Comparison of ENCODE assay signal across 21 mouse cellular contexts in genomic region chr1:178848380-178849106, GRCm38 (mm10).
A peak's percentile ranks its signal among the peaks of the same experiment; 100 is the strongest.
DNase-seq lines count a peak whose midpoint lies in the region; ATAC-seq and TF ChIP-seq lines count a peak whose summit lies in the region.
"Had no signal": no experiment of that assay in that cellular context is flagged by ENCODE, and none has a peak within 500 bp of the region (broad histone marks: within the 10 kb centered on the region; RNA-seq: fewer than 3 reads in every experiment).

No protein-coding gene starts in this region.

- H3K36me3 ChIP-seq in midbrain, embryonic 13.5 days: no peaks in the 10 kb centered on the region
- no peaks in the 10 kb centered on the region for H3K36me3 ChIP-seq in midbrain, postnatal 0 days (ENCODE audit: insufficient read depth, low read length)
- H3K36me3 ChIP-seq in midbrain, embryonic 15.5 days (replicated peaks): no peaks in the 10 kb centered on the region
- H3K36me3 ChIP-seq: intestine, embryonic 15.5 days; limb, embryonic 10.5 days had no signal

- peak; percentile 66 for ATAC-seq in midbrain, embryonic 13.5 days
- no peak for ATAC-seq in midbrain, postnatal 0 days (ENCODE audit: low FRiP score)
- peak; percentile 58; the same call in 1 of the 2 replicates for ATAC-seq in midbrain, embryonic 15.5 days (replicated peaks)
- ATAC-seq: intestine, embryonic 15.5 days had no signal

- H3K4me1 ChIP-seq in midbrain, embryonic 13.5 days (replicated peaks): peaks cover 9% of the 10 kb centered on the region; the same call in 1 of the 2 replicates
- H3K4me1 ChIP-seq in midbrain, postnatal 0 days (ENCODE audit: insufficient read depth, low read length): 0 out of 2 replicates have a peak, but pooled peaks cover 3% of the 10 kb centered on the region
- H3K4me1 ChIP-seq in midbrain, embryonic 15.5 days: peaks cover 9% of the 10 kb centered on the region; the same call in 1 of the 2 replicates
- H3K4me1 ChIP-seq: intestine, embryonic 15.5 days had no signal

- H3K27ac ChIP-seq in midbrain, embryonic 13.5 days: peak overlapping the region; percentile 36
- H3K27ac ChIP-seq in midbrain, postnatal 0 days (ENCODE audit: low read depth, low read length): no peak overlapping the region
- no peak overlapping the region for H3K27ac ChIP-seq in midbrain, embryonic 15.5 days
- H3K27ac ChIP-seq: intestine, embryonic 15.5 days; kidney, postnatal 0 days; layer of hippocampus, adult 2 months; left cerebral cortex, adult 2 months; limb, embryonic 10.5 days; macrophage had no signal

- no peaks in the 10 kb centered on the region for H3K9me3 ChIP-seq in midbrain, embryonic 13.5 days
- H3K9me3 ChIP-seq in midbrain, postnatal 0 days (ENCODE audit: low read length): no peaks in the 10 kb centered on the region
- no peaks in the 10 kb centered on the region for H3K9me3 ChIP-seq in midbrain, embryonic 15.5 days
- H3K9me3 ChIP-seq: intestine, embryonic 15.5 days; limb, embryonic 10.5 days had no signal

- no peak for TF ChIP-seq CTCF in midbrain, postnatal 0 days (IDR thresholded peaks at IDR 0.05)

- H3K9ac ChIP-seq in midbrain, embryonic 13.5 days (replicated peaks): no peak overlapping the region
- no peak overlapping the region for H3K9ac ChIP-seq in midbrain, postnatal 0 days (replicated peaks; ENCODE audit: low read length, poor library complexity, severe bottlenecking)
- no peak overlapping the region for H3K9ac ChIP-seq in midbrain, embryonic 15.5 days
- H3K9ac ChIP-seq: intestine, embryonic 15.5 days had no signal

- no peak overlapping the region for H3K4me3 ChIP-seq in midbrain, embryonic 13.5 days (replicated peaks)
- no peak overlapping the region for H3K4me3 ChIP-seq in midbrain, postnatal 0 days (ENCODE audit: low read depth, low read length)
- no peak overlapping the region for H3K4me3 ChIP-seq in midbrain, embryonic 15.5 days
- H3K4me3 ChIP-seq: intestine, embryonic 15.5 days; layer of hippocampus, adult 2 months; left cerebral cortex, adult 2 months; limb, embryonic 10.5 days had no signal

- H3K27me3 ChIP-seq in midbrain, embryonic 13.5 days: no peaks in the 10 kb centered on the region
- H3K27me3 ChIP-seq in midbrain, postnatal 0 days (ENCODE audit: insufficient read depth, low read length): no peaks in the 10 kb centered on the region
- H3K27me3 ChIP-seq in midbrain, embryonic 15.5 days (replicated peaks): no peaks in the 10 kb centered on the region
- H3K27me3 ChIP-seq: intestine, embryonic 15.5 days had no signal

- WGBS in midbrain, embryonic 13.5 days: 70% methylated on average over 5 of the region's 5 CpGs
- 61% methylated on average over 5 of the region's 5 CpGs for WGBS in midbrain, postnatal 0 days
- WGBS in midbrain, embryonic 15.5 days: 64% methylated on average over 5 of the region's 5 CpGs

- no peak overlapping the region for H3K4me2 ChIP-seq in midbrain, embryonic 13.5 days (replicated peaks)
- no peak overlapping the region for H3K4me2 ChIP-seq in midbrain, postnatal 0 days (ENCODE audit: low read depth, low read length, poor library complexity, severe bottlenecking)
- H3K4me2 ChIP-seq in midbrain, embryonic 15.5 days: no peak overlapping the region
- H3K4me2 ChIP-seq: intestine, embryonic 15.5 days; liver, embryonic 11.5 days had no signal

- peak; percentile 6 for DNase-seq in adrenal gland, postnatal 10 days
- no peak for DNase-seq in adrenal gland, adult 8-10 months
- no peak for DNase-seq in midbrain, postnatal 0 days (ENCODE audit: low spot score)
- peak; percentile 59 for DNase-seq in cerebellum, adult 9-10 months
- no peak for DNase-seq in natural killer cell, adult 2 months (ENCODE audit: low spot score in 2 of 2)
- DNase-seq in kidney, adult 9 months: no peak
- DNase-seq: adrenal gland, postnatal 14 days; heart, adult 18-20 months; heart, postnatal 4 days; lung, adult 2 months; right cerebral cortex, postnatal 4 days; thymus, postnatal 36 days had no signal

Comparison
In these comparisons a context has a peak if more than half of its experiments do, and no peak if none do; other contexts are left out.
1. DNase-seq: peak in adrenal gland, postnatal 10 days (single experiment) and cerebellum, adult 9-10 months (single experiment); none in adrenal gland, adult 8-10 months (single experiment), midbrain, postnatal 0 days (single experiment), natural killer cell, adult 2 months (0 of 2) and kidney, adult 9 months (single experiment).